In the genomic region with DNA sequence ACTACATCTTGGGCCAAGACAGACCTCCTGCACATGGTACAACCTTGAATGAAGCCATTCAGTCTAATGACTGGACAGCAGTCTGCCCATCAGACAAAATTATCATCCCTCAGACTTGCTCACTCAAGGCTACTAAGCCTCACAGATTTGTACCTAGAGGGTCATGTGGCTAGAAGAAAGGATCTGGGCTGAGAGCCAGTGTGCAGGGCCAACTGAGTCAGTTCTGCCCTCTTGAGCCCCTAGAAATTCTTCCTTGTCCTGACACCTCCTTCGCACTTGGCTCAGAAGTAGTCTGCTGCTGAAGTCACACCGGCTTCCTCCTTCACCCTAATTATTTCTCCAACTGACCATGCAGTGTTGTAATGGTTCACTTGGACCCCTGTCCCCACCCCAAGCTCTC, we compare ENCODE assay signal across 18 mouse cellular contexts.
A peak's percentile ranks its signal among the peaks of the same experiment; 100 is the strongest.
DNase-seq lines count a peak whose midpoint lies in the region; ATAC-seq lines count a peak whose summit lies in the region.
"Had no signal": no experiment of that assay in that cellular context is flagged by ENCODE, and none has a peak within 500 bp of the region (broad histone marks: within the 10 kb centered on the region; RNA-seq: fewer than 3 reads in every experiment).

No protein-coding gene starts in this region.

- H3K9me3 ChIP-seq in forebrain, embryonic 13.5 days (replicated peaks): no peaks in the 10 kb centered on the region
- H3K9me3 ChIP-seq: embryonic facial prominence, embryonic 12.5 days; heart, embryonic 13.5 days; hindbrain, embryonic 13.5 days; intestine, embryonic 15.5 days had no signal

- no peak overlapping the region for H3K4me2 ChIP-seq in forebrain, embryonic 13.5 days
- H3K4me2 ChIP-seq: embryonic facial prominence, embryonic 12.5 days; heart, embryonic 13.5 days; hindbrain, embryonic 13.5 days; intestine, embryonic 15.5 days had no signal

- 87% methylated on average over 2 of the region's 2 CpGs for WGBS in forebrain, embryonic 13.5 days

- no peak overlapping the region for H3K27ac ChIP-seq in forebrain, embryonic 13.5 days
- H3K27ac ChIP-seq: embryonic facial prominence, embryonic 12.5 days; gastrocnemius, adult 2 months; heart, embryonic 13.5 days; intestine, embryonic 15.5 days had no signal

- H3K4me3 ChIP-seq in forebrain, embryonic 13.5 days: no peak overlapping the region
- H3K4me3 ChIP-seq: embryonic facial prominence, embryonic 12.5 days; gastrocnemius, adult 2 months; heart, embryonic 13.5 days; hindbrain, embryonic 13.5 days; intestine, embryonic 15.5 days had no signal

- no peak overlapping the region for H3K9ac ChIP-seq in forebrain, embryonic 13.5 days
- H3K9ac ChIP-seq: embryonic facial prominence, embryonic 12.5 days; forebrain, postnatal 0 days; heart, embryonic 13.5 days; hindbrain, embryonic 13.5 days; intestine, embryonic 15.5 days had no signal

- peak; percentile 87 for DNase-seq in heart, adult 11 months
- DNase-seq in heart, postnatal 10 days: no peak
- peak; percentile 56 for DNase-seq in Muller cell, postnatal 12 days (ENCODE audit: inconsistent ontology term)
- peak; percentile 15 for DNase-seq in adrenal gland, postnatal 10 days
- DNase-seq in urinary bladder, postnatal 14 days (ENCODE audit: low spot score): no peak
- DNase-seq: cerebellum, adult 11-12 months; cerebellum, adult 9-10 months; cerebellum, postnatal 25 days; forebrain, postnatal 0 days; gastrocnemius, adult 2 months; gastrocnemius, postnatal 25 days; heart, postnatal 4 days; kidney, adult 18-20 months had no signal

- H3K27me3 ChIP-seq in forebrain, embryonic 13.5 days: no peaks in the 10 kb centered on the region
- H3K27me3 ChIP-seq: embryonic facial prominence, embryonic 12.5 days; heart, embryonic 13.5 days; hindbrain, embryonic 13.5 days; intestine, embryonic 15.5 days had no signal

- H3K36me3 ChIP-seq in forebrain, embryonic 13.5 days (ENCODE audit: poor library complexity, severe bottlenecking): no peaks in the 10 kb centered on the region
- H3K36me3 ChIP-seq: embryonic facial prominence, embryonic 12.5 days; heart, embryonic 13.5 days; hindbrain, embryonic 13.5 days; intestine, embryonic 15.5 days had no signal

- peaks cover 11% of the 10 kb centered on the region; the same call in 1 of the 2 replicates for H3K4me1 ChIP-seq in forebrain, embryonic 13.5 days
- H3K4me1 ChIP-seq: embryonic facial prominence, embryonic 12.5 days; intestine, embryonic 15.5 days had no signal

- no peak for ATAC-seq in forebrain, embryonic 13.5 days
- ATAC-seq: forebrain, postnatal 0 days; intestine, embryonic 15.5 days had no signal

- intact Hi-C loops in heart, postnatal 10 days (cut with DNase I): no loop called here

Comparison
In these comparisons a context has a peak if more than half of its experiments do, and no peak if none do; other contexts are left out.
1. DNase-seq: peak in heart, adult 11 months (single experiment), Muller cell, postnatal 12 days (single experiment) and adrenal gland, postnatal 10 days (single experiment); none in heart, postnatal 10 days (0 of 2) and urinary bladder, postnatal 14 days (single experiment).